Mouse (Mus musculus): ENCODE results near the gene Ergic1. TPM values are rescaled to one million over a fixed set of nuclear protein-coding genes. Genes with fewer than 3 reads are reported as not detected.

Gene Ergic1
- polyA plus RNA-seq, 1 experiment from 2014 or later = 34.4 TPM

GRCm38 (mm10) chr17:26650451-26651363, 89.4 kb downstream of the Ergic1 start:
- no peak overlapping the region for H3K4me3 ChIP-seq (ENCODE audit: low read depth, low read length)
- no peaks in the 10 kb centered on the region for H3K9me3 ChIP-seq (ENCODE audit: low read length)
- H3K36me3 ChIP-seq (replicated peaks; ENCODE audit: insufficient read depth, low read length) = peaks cover 16% of the 10 kb centered on the region
- TF ChIP-seq EP300 (IDR thresholded peaks at IDR 0.05; ENCODE audit: low read depth) = no peak
- TF ChIP-seq CTCF (IDR thresholded peaks at IDR 0.05; ENCODE audit: low read depth) = peak; percentile 22; the same call in 1 of the 2 replicates
- 83% methylated on average over 14 of the region's 14 CpGs for WGBS (ENCODE audit: insufficient replicate concordance)
- H3K27ac ChIP-seq (ENCODE audit: low read depth) = no peak overlapping the region
- H3K27me3 ChIP-seq (ENCODE audit: insufficient read depth, low read length) = no peaks in the 10 kb centered on the region
- ATAC-seq (no peak), DNase-seq (no peak)
- H3K4me1 ChIP-seq (ENCODE audit: insufficient read depth) = no peaks in the 10 kb centered on the region
- H3K9ac ChIP-seq (replicated peaks) = no peak overlapping the region
- no peak overlapping the region for H3K4me2 ChIP-seq (ENCODE audit: low read depth, low read length)

GRCm38 (mm10) chr17:26658854-26659572, 97.7 kb downstream of the Ergic1 start:
- H3K27me3 ChIP-seq (ENCODE audit: insufficient read depth, low read length) = no peaks in the 10 kb centered on the region
- no peaks in the 10 kb centered on the region for H3K9me3 ChIP-seq (ENCODE audit: low read length)
- H3K27ac ChIP-seq (ENCODE audit: low read depth) = no peak overlapping the region
- no peak overlapping the region for H3K4me3 ChIP-seq (ENCODE audit: low read depth, low read length)
- no peak overlapping the region for H3K4me2 ChIP-seq (ENCODE audit: low read depth, low read length)
- ATAC-seq (no peak), DNase-seq (no peak)
- WGBS (ENCODE audit: insufficient replicate concordance) = 38% methylated on average over 21 of the region's 21 CpGs
- H3K9ac ChIP-seq (replicated peaks) = no peak overlapping the region
- peaks cover 16% of the 10 kb centered on the region for H3K36me3 ChIP-seq (replicated peaks; ENCODE audit: insufficient read depth, low read length)
- TF ChIP-seq EP300 (IDR thresholded peaks at IDR 0.05; ENCODE audit: low read depth) = no peak
- no peak for TF ChIP-seq CTCF (IDR thresholded peaks at IDR 0.05; ENCODE audit: low read depth)
- H3K4me1 ChIP-seq (ENCODE audit: insufficient read depth) = peaks cover 15% of the 10 kb centered on the region

GRCm38 (mm10) chr17:26659573-26659915, 98.3 kb downstream of the Ergic1 start:
- Histone ChIP-seq H3K9me3 (ENCODE audit: low read length) (no peaks in the 10 kb centered on the region), H3K4me3 (ENCODE audit: low read depth, low read length) (no peak overlapping the region), H3K36me3 (replicated peaks; ENCODE audit: insufficient read depth, low read length) (peaks cover 16% of the 10 kb centered on the region), H3K27me3 (ENCODE audit: insufficient read depth, low read length) (no peaks in the 10 kb centered on the region), H3K4me1 (ENCODE audit: insufficient read depth) (peaks cover 16% of the 10 kb centered on the region), H3K4me2 (ENCODE audit: low read depth, low read length) (no peak overlapping the region), H3K27ac (ENCODE audit: low read depth) (no peak overlapping the region), H3K9ac (replicated peaks) (no peak overlapping the region)
- TF ChIP-seq EP300 (IDR thresholded peaks at IDR 0.05; ENCODE audit: low read depth) (no peak), CTCF (IDR thresholded peaks at IDR 0.05; ENCODE audit: low read depth) (no peak)
- 59% methylated on average over 3 of the region's 3 CpGs for WGBS (ENCODE audit: insufficient replicate concordance)
- no peak for ATAC-seq
- DNase-seq = no peak

GRCm38 (mm10) chr17:26660192-26660912, 99.1 kb downstream of the Ergic1 start:
- H3K4me2 ChIP-seq (ENCODE audit: low read depth, low read length) = no peak overlapping the region; the same call in 1 of the 2 replicates
- TF ChIP-seq EP300 (IDR thresholded peaks at IDR 0.05; ENCODE audit: low read depth) (no peak), CTCF (IDR thresholded peaks at IDR 0.05; ENCODE audit: low read depth) (peak; percentile 84)
- H3K36me3 ChIP-seq (replicated peaks; ENCODE audit: insufficient read depth, low read length) = peaks cover 9% of the 10 kb centered on the region; the same call in 1 of the 2 replicates
- no peak overlapping the region for H3K9ac ChIP-seq (replicated peaks)
- DNase-seq (peak; percentile 81), ATAC-seq (no peak)
- no peak overlapping the region for H3K4me3 ChIP-seq (ENCODE audit: low read depth, low read length)
- H3K9me3 ChIP-seq (ENCODE audit: low read length) = no peaks in the 10 kb centered on the region
- no peak overlapping the region for H3K27ac ChIP-seq (ENCODE audit: low read depth)
- peaks cover 16% of the 10 kb centered on the region for H3K4me1 ChIP-seq (ENCODE audit: insufficient read depth)
- no peaks in the 10 kb centered on the region for H3K27me3 ChIP-seq (ENCODE audit: insufficient read depth, low read length)
- WGBS (ENCODE audit: insufficient replicate concordance) = 24% methylated on average over 20 of the region's 21 CpGs

- H3K9me3 ChIP-seq (ENCODE audit: low read length) = no peaks in the 10 kb centered on the region
- no peak for DNase-seq
- no peak overlapping the region for H3K9ac ChIP-seq (replicated peaks)
- no peak for ATAC-seq
- H3K4me1 ChIP-seq (ENCODE audit: insufficient read depth) = peaks cover 16% of the 10 kb centered on the region
- H3K27me3 ChIP-seq (ENCODE audit: insufficient read depth, low read length) = no peaks in the 10 kb centered on the region
- H3K4me2 ChIP-seq (ENCODE audit: low read depth, low read length) = no peak overlapping the region
- H3K27ac ChIP-seq (ENCODE audit: low read depth) = no peak overlapping the region
- no peaks in the 10 kb centered on the region for H3K36me3 ChIP-seq (replicated peaks; ENCODE audit: insufficient read depth, low read length)
- no peak overlapping the region for H3K4me3 ChIP-seq (ENCODE audit: low read depth, low read length)
- WGBS (ENCODE audit: insufficient replicate concordance) = 66% methylated on average over 5 of the region's 5 CpGs
- TF ChIP-seq CTCF (IDR thresholded peaks at IDR 0.05; ENCODE audit: low read depth) (no peak), EP300 (IDR thresholded peaks at IDR 0.05; ENCODE audit: low read depth) (no peak)
Observed at GRCm38 (mm10) chr17:26662204-26662603, 100.9 kb downstream of the Ergic1 start.

All from liver, postnatal 0 days (tissue).